Mouse (Mus musculus) spleen, adult 2 months (tissue): ENCODE results near the gene Mas1.

Source experiments
- CTCF ChIP-seq: fragments of 200-500 bp; IDR thresholded peaks from 2 replicates; pipeline ENCODE4 v1.5.1; 2011; ENCODE audit warnings: mild to moderate bottlenecking, inconsistent platforms; ENCODE audit not compliant: insufficient read depth, insufficient read length, insufficient replicate concordance; ENCODE audit errors: extremely low read depth
- POLR2A ChIP-seq: fragments of 200-500 bp; IDR thresholded peaks from 2 replicates; pipeline ENCODE4 v1.6.1; 2011; ENCODE audit warnings: low read depth, low read length, inconsistent platforms

DNA sequence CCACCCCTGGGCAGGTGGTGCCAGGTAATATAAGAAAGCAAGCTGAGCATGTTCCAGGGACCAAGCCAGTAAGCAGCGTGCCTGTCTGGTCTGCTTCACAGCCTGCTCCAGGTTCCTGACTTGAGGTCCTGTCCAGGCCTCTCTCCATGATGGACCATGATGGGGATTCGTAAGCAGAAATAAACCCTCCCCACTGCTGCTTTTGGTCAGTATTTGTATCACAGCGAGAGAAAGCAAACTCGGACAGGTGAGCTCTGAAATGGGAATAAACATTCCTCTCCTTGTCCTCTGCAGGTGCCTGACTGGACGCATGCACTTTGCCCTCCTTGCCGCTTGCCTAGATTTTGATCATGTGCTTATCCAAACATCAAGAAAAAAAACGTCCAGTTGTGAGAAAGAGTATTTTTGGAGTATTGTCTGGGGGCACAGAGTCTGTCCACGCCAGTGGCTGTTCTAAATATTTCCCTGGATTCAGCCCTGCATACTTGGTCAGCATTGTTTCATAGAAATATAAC is 8.9 kb downstream of the Mas1 start:
- TF ChIP-seq CTCF = no peak
- no peak for TF ChIP-seq POLR2A
